Mouse (Mus musculus) cerebellum, adult 11-12 months (tissue): ENCODE measurements around the gene Filip1l.

Experiments
- DNase-seq: peaks from one replicate; pipeline ENCODE4 v3.0.0; 2022

The Filip1l gene

DNA sequence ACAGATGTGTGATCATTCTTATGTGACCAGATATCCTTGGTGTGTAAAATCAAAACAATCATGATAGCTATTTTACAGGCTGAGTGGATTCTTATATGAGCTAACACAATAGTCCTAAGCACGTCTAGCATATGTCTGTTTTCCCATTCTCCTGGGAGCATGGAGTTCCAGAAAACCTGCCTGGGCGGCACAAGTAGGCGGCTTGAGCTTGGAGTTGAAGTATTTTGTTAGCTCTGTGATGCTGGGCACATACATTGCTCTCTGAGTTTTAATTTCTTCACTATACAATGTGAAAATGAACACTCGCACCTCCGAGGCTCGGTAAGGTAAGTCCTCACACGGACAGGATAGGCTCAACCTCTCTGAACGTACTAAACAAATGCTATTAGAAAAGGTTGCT lies 137.8 kb downstream of the Filip1l start:
- no peak for DNase-seq

DNA sequence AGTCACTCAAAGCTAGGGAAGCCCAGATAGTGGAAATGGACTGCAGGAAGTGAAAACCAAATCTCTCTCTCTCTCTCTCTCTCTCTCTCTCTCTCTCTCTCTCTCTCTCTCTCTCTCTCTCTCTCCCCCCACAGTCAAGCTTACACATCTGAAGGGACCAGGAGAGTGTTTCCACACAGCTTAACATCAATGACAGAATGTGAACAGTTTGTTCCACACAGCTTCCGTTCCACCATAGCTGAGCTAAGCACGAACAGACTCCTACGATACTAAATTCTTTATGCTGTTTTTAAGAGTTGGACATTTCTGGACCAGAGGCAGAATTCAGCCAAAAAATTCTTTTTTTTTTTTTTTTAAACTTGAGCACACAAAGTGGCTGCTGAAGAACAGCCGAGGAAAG lies 139.0 kb downstream of the Filip1l start:
- no peak for DNase-seq

DNA sequence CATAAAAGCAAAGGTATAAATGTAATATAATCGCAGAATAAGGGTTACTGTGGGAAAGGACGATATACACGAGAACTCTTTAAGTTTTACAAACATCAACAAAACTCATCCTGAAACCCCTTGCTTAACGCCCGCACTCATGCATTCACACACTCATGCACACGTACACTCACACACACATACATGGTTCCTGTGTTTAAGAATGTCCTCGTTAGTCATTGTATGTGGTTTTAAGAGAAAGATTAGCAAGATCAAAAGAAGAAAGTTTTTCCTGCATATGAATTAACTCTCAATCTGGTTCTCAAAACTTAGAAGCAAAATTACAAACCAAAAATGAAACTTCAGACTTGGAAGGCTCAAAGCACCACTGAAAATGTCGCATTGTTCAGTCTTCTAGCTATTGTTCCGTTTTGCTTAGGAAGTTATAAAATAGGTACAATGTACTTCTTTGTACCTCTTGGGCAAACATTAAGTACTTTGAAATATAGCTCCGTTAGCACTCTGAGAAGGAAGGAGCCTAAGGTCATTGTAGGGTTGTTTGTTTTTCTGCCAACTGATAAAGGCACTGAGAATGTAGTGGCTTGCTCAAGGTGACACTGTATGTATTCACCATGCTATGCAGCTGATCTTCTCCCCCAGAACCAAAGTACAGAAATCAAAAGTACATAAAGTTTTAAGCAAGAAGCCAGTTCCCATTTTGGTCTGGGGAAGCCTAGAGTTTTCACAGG lies 142.7 kb downstream of the Filip1l start:
- DNase-seq = no peak

DNA sequence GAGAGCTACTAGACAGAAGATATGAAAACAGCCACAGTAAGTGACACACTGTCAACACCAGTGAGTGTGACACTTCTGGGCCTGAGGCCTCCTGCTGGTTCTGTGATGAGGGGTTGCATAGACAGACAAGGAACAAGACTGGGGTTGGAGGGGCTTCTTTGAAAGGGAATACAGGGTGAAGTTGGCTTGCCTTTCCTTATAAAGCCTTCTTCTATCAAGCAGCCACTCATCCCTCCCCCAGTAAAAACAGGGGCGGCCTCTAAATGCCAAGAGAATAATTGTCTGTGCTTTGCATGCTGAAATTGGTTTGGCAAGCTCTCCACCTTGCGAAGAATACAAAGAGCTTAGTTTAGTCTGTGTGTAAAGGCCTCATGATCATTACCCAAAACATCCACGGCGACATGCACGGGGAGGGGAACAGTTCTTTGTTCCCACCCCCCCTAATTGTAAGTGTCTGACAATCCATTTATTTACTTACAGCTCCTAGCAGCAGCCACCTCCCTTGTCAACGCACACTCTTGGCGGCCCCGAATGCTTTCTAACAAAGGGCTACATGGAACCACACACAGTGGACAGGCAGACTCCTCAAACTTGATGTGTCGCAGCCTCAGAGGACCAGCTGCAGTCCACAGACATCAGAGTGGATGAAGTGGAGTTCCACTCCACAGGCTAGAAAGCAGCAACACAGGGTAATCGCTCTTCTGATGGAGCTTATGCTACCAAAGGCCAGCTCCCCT lies 143.7 kb downstream of the Filip1l start:
- DNase-seq = no peak

DNA sequence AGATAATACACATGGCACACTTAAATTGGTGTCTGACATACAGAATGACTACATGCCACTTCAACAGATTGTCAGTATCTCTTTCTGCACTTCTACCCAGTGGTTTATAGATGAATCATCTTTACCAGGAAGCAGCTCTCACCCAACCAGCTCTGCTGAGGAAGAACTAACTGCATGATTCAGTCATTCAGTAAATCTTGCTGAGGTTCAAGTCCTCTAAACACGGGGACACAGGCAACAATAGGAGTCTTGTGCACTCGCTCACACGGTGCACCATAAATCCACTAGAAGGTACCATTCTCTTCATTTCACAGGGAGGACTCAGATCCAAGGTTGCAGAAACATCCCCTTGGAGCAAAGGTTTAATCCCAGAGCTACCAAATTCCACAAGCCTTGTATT lies 148.0 kb downstream of the Filip1l start:
- DNase-seq = no peak

GRCm38 (mm10) chr16:57502230-57502629 lies 149.3 kb downstream of the Filip1l start:
- DNase-seq = no peak

DNA sequence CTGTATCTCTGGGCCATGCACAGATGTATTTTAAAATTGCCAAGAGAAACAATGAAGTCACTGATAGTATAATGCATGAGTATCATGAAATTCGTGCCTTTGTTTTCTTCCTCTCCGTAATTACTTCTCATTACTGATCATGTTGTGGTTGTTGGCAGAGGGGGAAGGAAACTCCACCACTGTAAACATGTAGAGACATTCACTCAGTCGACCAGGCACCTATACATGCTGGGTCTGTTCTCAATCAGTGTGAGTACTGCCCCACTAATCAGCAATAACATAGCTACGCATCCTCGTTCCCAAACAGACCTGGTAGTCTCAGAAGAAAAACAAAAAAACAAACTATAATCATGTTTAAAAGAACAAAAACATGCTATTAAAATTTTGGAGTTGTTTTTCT lies 149.9 kb downstream of the Filip1l start:
- no peak for DNase-seq

DNA sequence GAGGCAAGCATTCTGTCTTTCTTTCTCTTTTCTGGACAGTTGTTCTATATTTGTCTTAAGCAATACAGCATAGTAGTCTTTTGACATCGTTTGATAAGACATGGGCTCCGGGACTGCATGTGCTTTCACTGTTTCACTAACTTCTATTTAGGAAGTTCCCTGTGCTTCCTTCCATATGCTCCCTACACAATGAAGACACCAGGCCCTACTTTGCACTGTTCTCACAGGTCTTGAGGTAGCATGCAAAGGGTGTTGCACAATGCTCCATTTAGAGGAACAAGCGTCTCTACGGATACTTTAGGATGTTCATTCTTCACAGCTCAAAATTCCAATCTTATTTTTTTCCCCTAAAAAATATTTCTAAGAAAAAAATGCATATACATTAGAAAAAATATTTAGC lies 151.8 kb downstream of the Filip1l start:
- no peak for DNase-seq

- no peak for DNase-seq
These were observed 153.2 kb downstream of the Filip1l start for GRCm38 (mm10) chr16:57506133-57506532.

DNA sequence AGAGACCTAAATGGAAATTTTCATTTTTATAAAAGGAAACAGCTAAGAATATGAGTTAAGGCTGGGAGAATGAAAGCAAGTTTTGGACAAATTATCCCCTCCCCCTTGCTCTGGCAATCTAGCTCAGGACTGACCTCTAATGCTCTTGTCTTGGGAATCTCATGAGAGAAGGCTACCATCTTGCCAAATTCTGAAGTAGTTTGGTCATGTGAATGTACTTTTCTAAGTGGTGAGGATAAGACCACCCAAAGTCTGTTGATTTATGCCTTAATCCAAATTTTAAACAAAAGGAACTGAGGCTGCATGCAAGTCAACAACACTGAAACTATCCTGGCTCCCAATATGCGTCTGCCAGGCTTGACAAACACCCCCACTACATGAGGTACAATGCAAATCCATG lies 155.5 kb downstream of the Filip1l start:
- no peak for DNase-seq

GRCm38 (mm10) chr16:57509099-57509498 lies 156.2 kb downstream of the Filip1l start:
- DNase-seq = no peak

- DNase-seq = no peak
These were observed 160.7 kb downstream of the Filip1l start for GRCm38 (mm10) chr16:57513562-57513961.

DNA sequence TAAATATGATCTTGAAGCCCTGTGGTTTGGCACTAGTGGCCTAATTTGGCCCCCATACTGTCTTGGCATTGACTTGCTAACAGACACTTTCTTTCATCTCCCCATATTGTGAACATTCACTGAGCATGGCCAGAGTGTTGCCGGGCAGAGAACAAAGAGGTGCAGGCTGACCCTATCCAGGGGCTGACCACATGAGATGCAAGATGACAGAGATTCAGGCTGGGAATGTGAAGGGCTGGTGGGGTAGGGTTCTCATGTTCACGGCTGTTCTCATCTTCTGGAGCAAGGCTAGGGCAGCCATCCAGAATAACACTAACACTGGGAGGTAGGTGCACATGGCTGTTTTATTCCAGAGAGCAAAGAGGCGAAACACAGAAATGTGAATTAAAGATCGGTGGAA lies 161.5 kb downstream of the Filip1l start:
- no peak for DNase-seq

- DNase-seq = no peak
These were observed 162.7 kb downstream of the Filip1l start for GRCm38 (mm10) chr16:57515636-57516035.

DNA sequence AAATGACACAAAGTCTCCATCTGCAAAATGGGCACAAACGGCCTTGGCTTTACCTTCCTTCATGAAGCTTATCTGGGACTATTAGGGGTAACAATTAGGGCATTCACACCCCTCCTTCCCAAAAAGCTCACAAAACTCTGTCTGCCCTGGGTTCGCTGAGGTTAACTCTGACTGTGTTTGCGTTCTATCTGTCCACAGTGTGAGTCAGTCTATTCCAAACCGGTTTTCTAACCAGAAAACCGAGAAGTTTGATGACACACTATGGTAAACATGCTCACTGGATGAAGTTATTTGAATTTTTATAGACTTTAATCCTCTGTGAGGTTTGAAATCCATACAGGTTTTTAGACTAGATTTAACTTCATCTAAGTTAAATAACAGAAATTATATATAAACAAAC lies 172.2 kb downstream of the Filip1l start:
- DNase-seq = no peak

DNA sequence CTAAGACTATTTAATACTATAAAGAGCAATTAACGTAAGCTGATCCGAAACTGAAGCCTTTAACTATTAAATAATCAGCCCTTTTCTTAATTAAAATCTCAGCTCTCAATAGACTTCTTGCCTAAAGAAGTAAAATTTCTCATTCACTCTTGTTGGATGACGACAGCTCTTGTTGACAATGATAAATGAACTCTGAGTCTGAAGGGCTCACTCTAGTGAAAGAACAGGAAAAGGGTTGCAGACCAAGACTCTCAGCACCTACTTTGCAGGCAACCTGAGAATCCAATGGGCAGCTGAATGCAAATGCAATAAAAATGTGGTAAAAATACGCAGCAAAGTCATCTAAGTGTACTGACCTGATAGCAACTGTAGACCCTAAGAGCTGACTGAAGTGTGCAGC lies 172.6 kb downstream of the Filip1l start:
- no peak for DNase-seq

DNA sequence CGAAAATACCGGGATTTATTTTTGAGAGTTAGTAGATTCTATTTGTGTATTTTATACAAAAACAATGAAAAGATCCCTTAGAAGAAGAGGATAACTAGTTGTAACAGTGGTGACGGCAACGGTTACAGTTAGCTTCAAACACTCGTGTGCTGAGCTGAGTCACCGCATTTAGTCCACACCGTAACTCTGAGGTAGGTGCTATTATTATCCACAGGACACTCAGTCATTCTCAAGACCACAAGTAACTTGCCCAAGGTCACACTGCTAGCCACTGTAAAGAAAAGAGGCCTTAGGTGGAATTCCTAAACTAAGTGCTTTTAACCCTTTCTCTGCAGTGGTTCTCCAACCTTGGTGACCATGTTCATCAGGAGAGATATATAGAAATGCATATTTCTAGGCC lies 174.0 kb downstream of the Filip1l start:
- DNase-seq = no peak

DNA sequence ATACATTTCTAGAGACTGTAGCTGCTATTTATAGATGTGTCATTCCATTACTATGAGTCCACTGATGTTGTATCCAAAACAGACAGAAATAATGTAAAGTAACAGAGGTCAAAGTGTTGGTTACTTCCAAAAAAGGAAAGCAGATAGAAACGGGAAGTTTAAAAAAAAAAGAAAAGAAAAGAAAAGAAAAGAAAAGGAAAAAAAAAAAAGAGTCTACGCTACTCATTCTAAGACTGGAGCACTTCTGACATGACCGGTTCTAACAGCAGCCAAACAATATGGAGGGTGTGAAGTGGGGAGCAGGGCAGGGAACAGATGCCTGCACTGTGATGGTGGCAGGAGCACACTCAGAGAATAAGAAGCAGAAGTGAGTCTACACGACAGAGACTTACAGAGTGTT lies 175.6 kb downstream of the Filip1l start:
- DNase-seq = no peak

DNA sequence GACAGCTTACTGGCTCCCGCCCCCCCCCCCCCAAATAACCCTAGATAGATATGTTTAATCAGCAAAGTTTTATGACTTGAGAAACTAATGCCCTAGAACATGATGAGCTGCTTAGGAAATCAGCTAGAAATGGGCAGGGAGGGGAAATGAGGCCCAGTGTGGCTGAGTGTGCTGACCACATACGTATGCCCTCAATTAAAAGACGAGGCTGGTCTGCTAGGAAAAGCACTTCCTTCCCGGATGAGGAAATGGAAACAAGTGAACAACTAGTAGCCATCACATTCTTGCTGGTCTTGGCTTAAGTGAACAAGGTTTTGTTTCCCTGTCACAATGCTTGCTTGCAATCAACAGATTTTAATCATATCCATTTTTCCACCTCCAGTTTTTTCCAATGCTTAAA lies 177.7 kb downstream of the Filip1l start:
- DNase-seq = no peak

GRCm38 (mm10) chr16:57532081-57532493 lies 179.2 kb downstream of the Filip1l start:
- DNase-seq = no peak

DNA sequence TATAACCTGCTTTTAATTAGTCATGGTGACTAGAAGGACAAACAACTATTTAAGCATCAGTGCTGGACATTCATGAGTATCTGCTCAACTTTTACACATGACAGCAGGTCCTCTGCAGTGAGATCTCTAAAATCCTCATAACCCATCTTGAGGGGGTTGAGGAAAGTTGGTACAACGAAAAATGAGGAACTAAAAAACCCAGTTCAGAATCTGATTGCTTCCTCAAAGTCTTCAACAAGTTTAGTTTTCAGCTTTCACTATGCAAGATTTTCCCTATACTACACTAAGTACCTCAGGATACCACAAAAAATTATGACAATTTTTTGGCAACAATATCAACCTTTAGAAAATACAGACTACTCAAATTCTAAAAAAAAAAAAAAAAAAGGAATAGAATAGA lies 181.5 kb downstream of the Filip1l start:
- DNase-seq = no peak

- no peak for DNase-seq
These were observed 181.9 kb downstream of the Filip1l start for GRCm38 (mm10) chr16:57534811-57535210.

DNA sequence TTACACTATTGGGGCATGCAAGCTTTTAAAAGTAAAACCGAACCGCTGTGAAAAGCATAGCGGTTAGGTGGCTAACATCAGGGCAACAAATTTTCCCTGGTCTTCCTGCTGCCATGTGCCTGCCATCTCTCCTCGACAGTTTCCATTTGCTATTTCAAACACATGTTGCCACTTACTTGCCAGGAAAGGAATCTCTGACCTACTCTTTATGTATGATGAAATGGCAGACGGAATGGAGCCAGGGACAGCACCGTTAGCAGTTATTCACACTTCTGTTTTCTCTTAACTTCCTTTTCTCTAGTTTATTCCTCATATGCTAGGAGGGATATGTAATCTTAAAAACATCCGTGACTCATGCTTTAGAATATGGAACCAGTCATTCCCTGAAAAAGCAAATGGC lies 183.6 kb downstream of the Filip1l start:
- no peak for DNase-seq

DNA sequence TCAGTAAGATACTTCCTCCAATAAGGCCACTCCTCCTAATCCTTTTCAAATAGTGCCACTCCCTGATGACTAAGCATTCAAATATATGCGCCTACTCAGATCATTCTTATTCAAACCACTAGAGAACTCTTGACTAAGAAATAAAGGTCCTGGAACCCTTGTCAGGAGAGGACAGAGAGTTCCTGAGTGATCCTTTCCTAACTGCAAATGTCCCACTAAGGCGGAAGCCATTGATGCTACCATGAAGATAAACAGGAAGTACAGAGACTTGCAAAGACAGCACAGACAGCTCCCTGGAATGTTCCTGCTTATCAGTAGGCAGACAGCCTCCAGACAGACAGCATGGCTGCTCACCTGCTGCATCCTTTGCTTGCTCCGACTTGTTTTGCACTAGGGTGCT lies 190.3 kb downstream of the Filip1l start:
- no peak for DNase-seq

DNA sequence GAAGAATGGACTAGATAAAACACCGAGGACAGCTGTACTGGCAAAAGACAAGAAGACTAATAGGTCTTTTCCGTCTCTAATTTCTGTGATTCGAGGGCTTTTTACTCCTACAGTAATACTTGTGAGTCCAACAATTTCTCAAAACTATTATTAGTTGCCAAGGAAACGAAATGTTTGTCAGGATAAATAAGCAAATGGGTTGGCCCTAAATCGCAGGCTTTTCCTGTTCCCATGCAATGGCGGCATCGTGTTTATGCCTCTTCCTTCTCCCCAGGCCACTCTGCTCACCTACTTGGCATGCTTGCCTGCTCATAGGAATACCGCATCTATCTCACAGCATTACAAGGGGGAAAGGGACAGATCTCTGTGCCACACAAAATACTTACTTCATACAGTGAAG lies 191.5 kb downstream of the Filip1l start:
- DNase-seq = no peak
